Mouse (Mus musculus): Measurements from ENCODE around the gene Ccdc149. TPM values are rescaled to one million over a fixed set of nuclear protein-coding genes. Genes with fewer than 3 reads are reported as not detected.

Ccdc149 gene
- 0.73 and 1.0 TPM in 2 replicates for polyA plus RNA-seq (2015; fragmentation: Nextera tagmentation; extraction: Ambion mirVana)

DNA sequence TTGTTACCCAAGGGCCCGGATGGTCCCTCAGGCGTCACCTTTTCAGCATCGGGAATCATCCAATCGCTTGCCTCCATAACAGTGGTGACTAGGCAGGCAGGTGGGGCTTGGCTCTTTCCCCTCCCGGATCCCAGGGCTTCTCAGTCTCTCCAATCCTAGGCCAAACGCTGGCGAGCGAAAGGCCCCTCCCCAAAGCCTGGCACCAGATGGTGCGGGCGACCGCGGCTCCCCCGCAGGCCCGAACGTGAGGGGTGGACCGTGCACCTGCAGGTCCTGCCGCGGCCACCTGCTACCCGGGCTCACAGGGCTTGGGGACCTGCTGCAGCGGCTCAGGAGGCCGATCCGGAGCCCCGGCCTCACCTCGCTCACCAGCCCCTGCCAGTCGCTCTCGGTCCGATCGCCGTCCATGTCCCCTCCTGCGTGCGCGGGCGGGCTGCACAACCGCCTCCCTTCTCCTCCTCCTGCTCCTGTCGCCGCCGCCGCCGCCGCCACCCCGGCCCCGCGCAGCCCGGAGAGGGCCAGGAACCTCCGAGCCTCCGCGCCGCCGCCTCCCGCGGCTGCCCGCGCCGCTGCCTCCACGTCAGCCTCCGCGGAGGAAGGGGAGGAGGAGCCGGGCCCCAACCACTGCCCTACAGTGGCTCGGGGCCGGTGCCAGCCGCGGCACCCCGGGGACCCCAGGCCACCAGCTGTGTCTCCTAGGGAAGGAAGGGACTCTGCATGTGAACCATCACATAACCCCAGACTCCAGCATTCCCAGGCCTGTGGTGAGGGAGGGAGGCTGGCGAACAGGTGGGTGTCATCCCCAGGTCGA lies at the start of gene Ccdc149:
Gene Ccdc149, minus strand, starts transcription at position 531 of the 811 bp plus-strand sequence.

DNA sequence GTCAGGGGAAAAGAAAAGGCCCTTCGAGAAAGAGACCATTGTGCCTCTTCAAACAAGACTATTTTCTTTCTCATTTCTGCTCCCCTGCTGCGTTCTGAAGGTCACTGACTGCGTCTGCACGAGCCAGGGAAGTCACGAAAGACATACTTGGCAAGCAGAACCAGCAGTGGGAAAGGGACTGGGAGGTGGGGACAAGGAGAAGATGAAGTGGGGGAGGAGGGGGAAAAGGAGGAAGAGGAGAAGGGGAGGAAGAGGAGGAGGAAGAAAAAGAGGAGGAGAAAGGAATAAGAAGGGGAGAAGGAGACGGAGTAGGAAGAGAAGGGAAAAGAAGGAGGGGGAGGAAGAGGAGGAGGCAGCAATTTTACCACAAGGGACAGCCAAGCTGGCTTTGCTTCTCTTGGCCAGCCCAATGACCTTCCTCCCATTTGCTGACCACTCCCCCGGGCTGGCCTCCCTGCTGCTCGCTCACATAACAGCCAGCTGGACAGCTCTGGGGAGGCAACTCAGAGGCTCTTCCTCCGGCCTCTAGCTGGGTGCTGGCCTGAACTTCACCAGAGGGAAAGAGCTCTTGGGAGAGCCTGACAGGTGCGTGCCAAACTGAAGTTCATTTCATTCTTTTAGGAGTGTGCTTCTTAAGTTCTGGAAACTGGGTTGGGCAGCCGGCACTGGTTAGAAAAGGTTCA lies 107.7 kb downstream of the Ccdc149 start, which contains the start of gene Sod3:
Gene Sod3, plus strand, starts transcription at position 324 of the 683 bp plus-strand sequence.

Other genes with a start within 250 kb of the Ccdc149 start
- 1.1 and 1.6 TPM in 2 replicates for gene Sod3, start 107.7 kb downstream of the Ccdc149 start, polyA plus RNA-seq (2015; fragmentation: Nextera tagmentation; extraction: Ambion mirVana)
- 0.53 and 0.81 TPM in 2 replicates for gene Lgi2, start 94.9 kb upstream of the Ccdc149 start, polyA plus RNA-seq (2015; fragmentation: Nextera tagmentation; extraction: Ambion mirVana)
- 5.3 and 5.4 TPM in 2 replicates for gene Sepsecs, start 198.2 kb upstream of the Ccdc149 start, polyA plus RNA-seq (2015; fragmentation: Nextera tagmentation; extraction: Ambion mirVana)